Mouse (Mus musculus) layer of hippocampus, postnatal 25 days (tissue): ENCODE results near the gene Ccnq. TPM values are rescaled to one million over a fixed set of nuclear protein-coding genes. Genes with fewer than 3 reads are reported as not detected.
"Not testable (repeated sequence)": the region's sequence is repeated elsewhere in the genome, so short reads cannot be mapped to it uniquely, and the experiment has no call there.

ENCODE experiments used
- DNase-seq, 2 experiments: peaks; one replicate each; pipeline ENCODE4 v3.0.0; 2022; ENCODE audit warnings: mixed read lengths in 2 of 2, low spot score in 1 of 2; ENCODE audit errors: extremely low spot score in 1 of 2
- total RNA-seq, 2 experiments: library from RNA; stranded (reverse); gene quantifications; 2 replicates each; pipeline ENCODE4 v1.2.3; 2021

Ccnq gene
- total RNA-seq, 2 experiments from 2014 or later: 17.9 to 19.5 TPM

DNA sequence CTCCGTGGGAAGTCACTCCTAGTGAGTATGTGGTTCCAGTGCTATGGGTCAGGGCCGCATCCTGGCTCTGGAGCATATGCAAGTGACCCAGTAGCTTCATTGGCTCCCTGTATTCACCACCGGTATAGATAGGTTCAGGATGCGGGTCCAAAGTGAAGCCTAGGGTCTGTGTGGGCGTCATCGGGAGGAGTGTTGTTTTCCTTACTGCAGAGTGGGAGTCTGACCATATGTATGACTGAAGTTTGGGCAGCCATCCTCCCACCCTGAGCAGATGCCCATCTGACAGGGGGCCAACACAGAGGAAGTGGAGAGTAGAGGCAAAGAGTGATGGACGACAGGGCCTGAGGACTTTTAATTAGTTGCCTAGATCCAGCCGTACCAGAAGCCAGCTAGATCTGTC lies 12.8 kb upstream of the Ccnq start:
- DNase-seq: no peak

GRCm38 (mm10) chr11:78762201-78762600 lies 10.7 kb upstream of the Ccnq start:
- no peak for DNase-seq

DNA sequence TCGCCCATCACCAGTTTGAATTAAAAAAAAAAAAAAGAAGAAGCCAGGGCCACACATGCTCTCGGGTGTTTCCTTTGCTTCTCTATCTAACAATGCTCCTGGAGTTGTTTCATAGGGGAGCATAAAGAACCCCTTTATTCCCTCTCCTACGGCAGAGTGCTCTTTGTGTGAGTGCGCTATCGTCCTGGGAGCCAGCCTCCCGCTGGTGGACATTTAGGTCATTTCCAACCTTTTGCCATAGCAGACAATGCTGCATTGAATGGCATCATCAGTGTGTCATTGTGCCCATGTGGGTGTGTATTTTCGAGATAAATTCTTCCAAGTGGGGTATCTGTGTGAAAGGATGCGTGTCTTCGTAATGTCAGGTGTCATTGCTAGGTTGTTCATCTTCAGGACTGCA lies 9.6 kb upstream of the Ccnq start:
- no peak for DNase-seq

DNA sequence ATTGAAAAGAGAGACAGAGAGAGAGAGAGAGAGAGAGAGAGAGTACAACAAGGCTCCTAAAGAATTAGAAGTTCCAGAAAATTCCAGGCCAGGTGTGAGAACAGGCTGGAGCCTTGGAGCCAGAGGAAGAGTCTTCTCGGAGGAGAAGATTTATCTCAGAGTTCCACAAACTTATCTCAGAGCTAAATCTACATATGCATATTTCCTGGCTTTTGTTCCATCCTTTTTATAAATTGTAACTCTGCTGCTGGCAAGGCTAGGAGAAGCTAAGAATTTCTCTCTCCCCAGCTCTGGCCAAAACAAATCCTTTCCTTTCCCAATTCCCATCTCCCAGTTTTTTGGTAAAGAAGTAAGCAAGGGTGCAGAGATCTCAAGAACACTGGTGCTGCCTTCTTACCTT lies 3.8 kb upstream of the Ccnq start:
- DNase-seq: no peak

DNA sequence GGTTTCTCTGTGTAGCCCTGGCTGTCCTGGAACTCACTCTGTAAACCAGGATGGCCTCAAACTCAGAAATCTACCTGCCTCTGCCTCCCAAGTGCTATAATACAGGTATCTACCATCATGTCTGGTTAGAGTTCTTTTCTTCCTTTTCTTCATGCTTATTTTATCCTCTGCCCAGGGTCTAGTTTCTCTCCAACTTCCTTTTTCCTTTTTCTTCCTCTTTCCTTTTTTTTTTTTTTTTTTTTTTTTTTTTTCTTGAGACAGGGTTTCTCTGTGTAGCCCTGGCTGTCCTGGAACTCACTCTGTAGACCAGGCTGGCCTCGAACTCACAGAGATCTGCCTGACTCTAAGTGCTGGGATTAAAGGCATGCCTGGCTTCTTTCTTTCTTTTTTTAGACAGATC lies 2.6 kb upstream of the Ccnq start:
- DNase-seq: not testable (repeated sequence)

DNA sequence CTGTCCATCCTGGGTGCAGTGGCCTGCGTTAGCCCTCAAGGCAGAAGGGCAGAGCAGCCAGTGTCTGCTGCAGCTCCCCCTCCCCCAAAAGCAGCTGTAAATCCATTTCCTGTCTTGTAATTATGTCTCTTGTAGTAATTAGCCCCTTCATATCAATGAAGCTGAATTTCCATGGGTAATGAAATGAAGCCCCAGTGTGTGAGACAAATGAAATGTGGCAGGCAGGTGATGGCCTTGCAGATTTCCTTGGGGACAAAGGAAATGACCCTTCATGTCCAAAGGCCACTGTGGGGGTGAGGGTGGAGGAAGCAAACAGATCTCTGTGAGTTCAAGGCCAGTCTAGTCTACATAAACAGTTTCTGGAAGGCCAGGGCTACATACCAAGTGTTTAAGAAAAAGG lies 1.7 kb upstream of the Ccnq start:
- no peak for DNase-seq

DNA sequence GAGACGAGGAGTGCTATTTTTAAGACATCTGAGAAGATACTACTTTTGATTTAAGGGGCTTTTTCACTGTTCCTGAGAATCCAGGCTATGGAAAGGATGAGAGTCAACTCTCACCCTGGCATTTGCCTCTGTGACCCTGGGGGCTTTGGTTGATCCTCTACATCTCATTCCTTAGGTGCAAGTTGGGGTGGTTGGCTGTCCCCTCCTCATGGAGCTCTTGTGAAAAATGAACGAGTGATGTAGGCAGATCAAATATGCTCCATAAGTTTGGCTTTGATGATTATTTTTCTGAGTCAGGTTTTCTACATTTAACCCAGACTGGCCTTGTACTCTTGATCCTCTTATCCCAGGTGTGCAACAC lies 294 bp upstream of the Ccnq start:
- DNase-seq: no peak

DNA sequence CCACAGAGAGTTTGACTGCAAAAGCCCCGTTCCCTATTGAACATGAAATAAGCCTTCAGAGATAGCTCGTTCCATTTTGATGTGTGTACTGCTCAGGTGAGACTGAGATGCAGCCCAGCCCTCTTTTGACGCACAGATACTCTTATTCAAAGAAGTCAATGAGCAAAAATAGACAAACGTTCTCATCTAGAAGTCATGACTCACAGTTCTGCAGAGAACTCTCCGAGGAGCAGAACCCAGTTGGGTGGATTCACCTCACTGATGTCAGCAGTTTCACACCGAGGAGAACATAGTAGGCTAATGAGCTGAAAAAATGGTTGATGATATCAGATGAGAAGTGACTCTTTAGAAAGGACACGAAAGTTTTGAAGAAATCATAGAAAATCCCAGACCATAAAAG lies 5.3 kb downstream of the Ccnq start:
- no peak for DNase-seq

DNA sequence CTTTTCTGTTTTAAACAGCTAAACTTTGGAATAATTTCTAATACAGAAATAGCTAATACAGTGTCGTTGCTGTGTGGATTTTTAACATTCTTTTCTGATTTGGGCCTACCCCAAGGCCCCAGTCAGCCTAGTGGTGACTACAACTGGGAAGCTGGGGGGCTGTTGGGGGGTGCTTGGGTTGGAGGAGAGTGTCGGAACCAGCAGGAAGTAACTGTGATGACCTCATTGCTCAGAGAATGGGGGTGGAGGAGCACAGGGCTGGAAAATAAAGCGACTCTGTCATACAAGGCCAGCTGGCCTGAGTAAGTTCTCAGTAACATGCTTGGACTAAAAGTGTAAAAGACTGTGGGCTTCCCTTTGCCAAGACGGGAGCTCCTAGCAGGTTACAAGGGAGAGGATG lies 6.1 kb downstream of the Ccnq start:
- no peak for DNase-seq

- no peak for DNase-seq
Observed at GRCm38 (mm10) chr11:78742461-78742860, 9.1 kb downstream of the Ccnq start.

GRCm38 (mm10) chr11:78741958-78742357 lies 9.6 kb downstream of the Ccnq start:
- no peak for DNase-seq

DNA sequence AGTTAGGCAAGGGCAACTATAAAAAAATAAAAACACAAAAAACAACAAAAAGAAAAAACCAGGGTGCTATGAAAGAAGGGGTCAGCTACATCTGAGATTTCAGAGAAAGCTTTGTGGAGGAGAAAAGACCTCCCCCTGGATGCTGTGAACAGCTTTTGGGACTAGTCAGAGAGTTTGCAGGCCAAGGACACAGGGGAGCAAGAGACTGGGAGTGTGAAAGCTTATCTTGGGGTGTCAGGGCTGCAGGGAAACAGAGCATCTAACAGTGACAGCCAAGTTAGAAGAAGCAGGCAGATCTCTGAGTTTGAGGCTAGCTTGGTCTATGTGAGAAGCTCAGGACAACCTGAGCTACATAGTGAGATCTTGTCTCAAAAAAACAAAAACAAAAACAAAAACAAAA lies 12.2 kb downstream of the Ccnq start:
- no peak for DNase-seq

DNA sequence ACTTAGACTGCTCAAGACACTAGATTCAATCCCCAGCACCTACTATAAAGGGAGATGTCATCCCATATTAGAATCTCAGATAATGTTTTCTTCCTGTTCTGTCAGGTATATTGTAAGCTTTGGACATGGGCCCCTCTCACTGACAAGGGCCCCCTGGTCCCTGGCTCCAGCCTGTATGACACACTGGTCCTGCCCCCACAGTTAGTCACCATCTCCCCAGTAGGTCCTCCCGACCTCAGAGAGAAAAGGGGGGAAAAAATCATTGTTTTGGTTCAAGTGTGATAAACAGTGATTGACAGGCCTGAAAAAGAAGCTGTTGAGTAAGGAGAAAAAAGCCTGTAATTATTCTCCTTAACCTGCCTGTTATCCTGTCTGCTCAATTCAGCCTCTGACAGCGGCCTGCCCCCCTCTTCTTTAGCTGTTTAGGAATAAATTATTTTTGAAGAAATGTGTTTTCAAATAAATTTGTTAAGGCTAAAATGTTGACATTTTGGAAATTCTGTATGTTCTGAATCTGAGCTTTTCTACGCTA lies 14.6 kb downstream of the Ccnq start:
- no peak for DNase-seq

DNA sequence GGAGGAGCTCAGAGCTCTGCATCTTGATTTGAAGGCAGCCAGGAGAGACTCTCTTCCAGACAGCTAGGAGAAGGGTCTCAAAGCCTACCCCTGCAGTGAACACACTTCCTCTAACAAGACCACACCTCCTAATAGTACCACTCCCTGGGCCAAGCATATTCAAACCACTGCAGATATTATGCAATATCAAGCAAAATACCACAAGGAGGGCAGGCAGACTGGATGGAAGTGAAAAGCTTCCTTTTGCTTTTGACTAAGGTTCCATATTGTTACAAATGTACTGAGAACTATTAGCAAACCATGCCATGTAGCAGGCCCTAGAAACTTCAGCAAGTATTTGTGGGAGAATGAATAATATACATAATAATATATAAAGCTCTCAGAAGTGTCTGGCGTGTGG lies 16.4 kb downstream of the Ccnq start:
- no peak for DNase-seq

DNA sequence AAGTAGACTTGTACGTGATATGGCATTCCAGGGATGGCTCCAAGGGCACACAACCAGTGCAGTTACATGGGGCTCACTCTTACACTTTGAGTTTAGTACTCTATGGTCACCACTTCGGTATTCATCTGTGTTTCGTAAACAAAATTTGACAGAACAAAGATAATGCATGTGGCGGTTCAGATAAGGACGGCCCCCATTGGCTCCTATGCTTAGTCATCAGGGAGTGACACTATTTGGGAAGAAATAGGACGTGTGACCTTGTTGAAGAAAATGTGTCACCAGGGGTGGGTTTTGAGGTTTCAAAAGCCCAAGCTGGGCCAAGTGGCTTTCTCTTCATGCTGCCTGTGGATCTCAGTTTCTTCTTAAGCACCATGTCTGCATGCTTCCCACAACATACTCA lies 18.9 kb downstream of the Ccnq start:
- no peak for DNase-seq

DNA sequence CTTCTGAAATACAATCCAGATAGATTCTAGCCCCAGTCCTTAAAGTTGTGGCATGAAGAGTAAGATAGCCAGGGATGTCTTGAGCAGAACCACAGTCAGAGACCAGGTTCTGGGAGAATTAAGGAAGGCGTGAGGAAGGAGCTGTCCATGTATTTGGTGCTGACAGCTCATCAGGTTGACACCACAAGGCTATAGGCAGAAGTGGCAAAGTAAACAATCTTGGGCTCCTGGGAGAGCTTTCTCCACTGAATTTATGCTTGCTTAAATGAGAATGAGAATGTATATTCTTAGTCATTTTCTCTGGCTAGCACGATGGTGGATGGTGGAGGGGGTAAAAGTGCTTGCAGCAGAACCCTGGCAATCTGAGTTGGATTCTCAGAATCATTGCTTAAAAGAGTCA lies 20.6 kb downstream of the Ccnq start:
- DNase-seq: no peak

GRCm38 (mm10) chr11:78728041-78728440 lies 23.5 kb downstream of the Ccnq start:
- no peak for DNase-seq

GRCm38 (mm10) chr11:78726366-78726765 lies 25.2 kb downstream of the Ccnq start:
- DNase-seq: no peak

GRCm38 (mm10) chr11:78724792-78725191 lies 26.7 kb downstream of the Ccnq start:
- DNase-seq: no peak

- no peak for DNase-seq
Observed at GRCm38 (mm10) chr11:78721419-78721818, 30.1 kb downstream of the Ccnq start.

- no peak for DNase-seq
Observed at GRCm38 (mm10) chr11:78717655-78718054, 33.9 kb downstream of the Ccnq start.

- DNase-seq: no peak
Observed at GRCm38 (mm10) chr11:78708642-78709041, 42.9 kb downstream of the Ccnq start.

DNA sequence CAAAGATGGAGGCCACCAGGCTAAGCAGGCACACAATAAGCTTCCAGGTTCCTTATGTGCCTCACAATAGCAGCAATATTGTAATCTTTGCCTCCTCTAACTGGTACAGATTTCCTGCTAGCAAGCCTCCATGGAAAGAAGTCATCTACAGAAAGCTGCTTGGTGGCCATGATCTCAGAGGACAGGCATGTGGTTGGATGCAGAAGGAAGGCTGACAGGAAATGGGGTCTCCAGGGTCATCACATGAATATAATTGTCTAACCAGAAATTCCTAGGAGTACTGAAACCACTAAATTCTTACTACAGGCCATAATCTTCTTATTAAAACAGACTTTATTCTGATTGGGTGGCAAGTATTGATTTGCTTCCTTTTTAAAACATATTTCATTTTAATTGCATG lies 45.5 kb downstream of the Ccnq start:
- no peak for DNase-seq
